Mouse (Mus musculus): ENCODE measurements around the gene Fam229a.

Gene Fam229a

GRCm38 (mm10) chr4:129495672-129496562 lies 4.9 kb downstream of the Fam229a start:
- peak; percentile 42 for DNase-seq (ENCODE audit: low read depth, low spot score)

- no peak for DNase-seq (ENCODE audit: low read depth, low spot score)
Measured at GRCm38 (mm10) chr4:129496631-129497030, 5.6 kb downstream of the Fam229a start.

- DNase-seq (ENCODE audit: low read depth, low spot score), result no peak
Measured at GRCm38 (mm10) chr4:129498941-129499340, 8.0 kb downstream of the Fam229a start.

- no peak for DNase-seq (ENCODE audit: low read depth, low spot score)
Measured at GRCm38 (mm10) chr4:129500017-129500416, 9.0 kb downstream of the Fam229a start.

DNA sequence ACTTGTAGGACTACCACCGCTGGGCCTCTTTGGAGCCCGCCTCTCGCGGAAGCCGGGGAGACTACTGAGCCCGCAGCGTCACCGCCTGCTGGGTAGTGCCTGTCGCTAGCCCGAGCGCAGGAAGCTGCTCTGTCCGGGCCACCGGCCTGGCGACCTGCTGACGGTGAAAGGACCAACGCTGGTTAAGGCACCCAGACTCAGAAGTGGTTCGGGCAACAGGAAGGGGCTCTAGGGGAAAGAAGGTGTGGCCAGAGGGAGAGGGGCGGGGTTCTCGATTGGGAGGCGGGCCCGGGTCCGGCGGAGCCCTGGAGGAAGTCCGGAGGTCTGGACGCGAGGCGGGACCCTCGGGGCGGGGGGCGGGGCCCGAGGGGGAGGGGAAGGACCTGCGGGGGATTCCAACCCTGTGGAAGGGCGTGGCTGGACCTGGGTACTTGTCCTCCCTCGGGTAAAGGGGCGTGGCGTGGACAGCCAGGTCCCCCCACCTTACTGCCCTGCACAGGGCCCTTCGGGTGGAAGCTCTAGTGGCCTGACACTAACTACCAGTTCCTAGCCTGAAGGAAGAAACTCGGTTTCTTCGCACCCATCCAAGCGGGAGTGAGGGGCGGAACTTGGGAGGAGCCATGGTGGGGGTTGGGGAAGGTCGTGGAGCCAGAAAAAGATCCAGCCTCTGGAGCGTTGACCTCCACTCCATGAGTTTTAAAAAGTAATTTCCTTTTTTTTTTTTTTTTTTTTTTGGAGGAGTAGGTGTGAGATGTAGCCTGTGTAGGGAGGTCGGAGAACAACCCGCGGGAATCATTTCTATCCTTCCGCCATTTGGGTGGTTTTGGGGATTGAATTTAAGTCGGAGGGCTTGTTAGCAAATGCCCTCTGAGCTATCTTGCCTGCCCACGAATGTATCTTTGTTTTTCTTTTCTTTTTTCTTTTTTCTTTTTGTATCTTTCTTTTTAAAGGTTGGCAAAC lies 9.9 kb downstream of the Fam229a start:
- DNase-seq (ENCODE audit: low read depth, low spot score), result peak; percentile 38

- DNase-seq (ENCODE audit: low read depth, low spot score), result no peak
Measured at GRCm38 (mm10) chr4:129502327-129502888, 11.4 kb downstream of the Fam229a start.

DNA sequence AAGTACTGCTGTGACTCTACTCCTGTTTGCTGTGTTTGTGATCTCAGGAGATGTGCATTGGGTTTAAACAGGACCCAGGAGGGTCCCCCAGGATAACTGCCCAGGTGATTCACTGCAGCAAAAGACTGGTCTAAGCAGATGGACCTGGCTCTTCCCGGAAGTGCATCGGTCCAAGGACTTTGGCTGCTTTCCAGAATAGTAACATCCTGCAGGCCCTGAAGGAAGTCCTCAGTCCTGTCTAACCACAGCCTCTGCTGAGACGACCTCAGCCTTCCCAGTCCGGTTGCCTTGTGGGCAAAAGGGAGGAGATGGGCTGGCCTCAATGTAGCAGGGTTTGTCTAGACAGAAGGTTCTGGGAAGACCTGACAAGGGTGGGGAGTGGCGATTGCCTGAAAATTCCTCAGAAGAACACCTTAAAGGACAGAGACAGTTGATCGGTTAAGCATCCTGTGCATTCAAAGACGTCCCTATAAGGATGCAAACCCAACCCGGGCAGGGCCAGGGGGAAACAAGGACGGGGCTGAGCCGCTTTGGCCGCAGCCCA lies 12.0 kb downstream of the Fam229a start:
- no peak for DNase-seq (ENCODE audit: low read depth, low spot score)

DNA sequence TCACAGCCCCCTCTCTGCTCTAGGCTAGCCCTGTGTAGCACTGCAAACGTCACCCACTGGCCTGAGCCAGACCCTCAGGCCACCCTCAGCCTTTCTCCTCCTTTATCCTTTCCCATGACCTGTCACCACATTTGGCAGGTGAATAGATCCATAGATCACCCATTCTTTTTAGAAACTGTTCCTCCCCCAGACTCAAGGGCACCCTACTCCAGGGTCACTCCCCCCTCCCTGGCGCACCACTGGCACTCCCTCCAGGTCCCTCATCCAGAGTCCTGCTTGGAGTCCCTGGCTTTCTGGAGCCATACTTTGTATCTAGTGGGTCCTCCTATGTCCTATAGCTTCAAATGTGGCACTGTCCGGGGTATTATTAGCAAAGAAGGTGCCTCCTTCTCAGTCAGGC lies 14.5 kb downstream of the Fam229a start:
- DNase-seq (ENCODE audit: low read depth, low spot score), result no peak

DNA sequence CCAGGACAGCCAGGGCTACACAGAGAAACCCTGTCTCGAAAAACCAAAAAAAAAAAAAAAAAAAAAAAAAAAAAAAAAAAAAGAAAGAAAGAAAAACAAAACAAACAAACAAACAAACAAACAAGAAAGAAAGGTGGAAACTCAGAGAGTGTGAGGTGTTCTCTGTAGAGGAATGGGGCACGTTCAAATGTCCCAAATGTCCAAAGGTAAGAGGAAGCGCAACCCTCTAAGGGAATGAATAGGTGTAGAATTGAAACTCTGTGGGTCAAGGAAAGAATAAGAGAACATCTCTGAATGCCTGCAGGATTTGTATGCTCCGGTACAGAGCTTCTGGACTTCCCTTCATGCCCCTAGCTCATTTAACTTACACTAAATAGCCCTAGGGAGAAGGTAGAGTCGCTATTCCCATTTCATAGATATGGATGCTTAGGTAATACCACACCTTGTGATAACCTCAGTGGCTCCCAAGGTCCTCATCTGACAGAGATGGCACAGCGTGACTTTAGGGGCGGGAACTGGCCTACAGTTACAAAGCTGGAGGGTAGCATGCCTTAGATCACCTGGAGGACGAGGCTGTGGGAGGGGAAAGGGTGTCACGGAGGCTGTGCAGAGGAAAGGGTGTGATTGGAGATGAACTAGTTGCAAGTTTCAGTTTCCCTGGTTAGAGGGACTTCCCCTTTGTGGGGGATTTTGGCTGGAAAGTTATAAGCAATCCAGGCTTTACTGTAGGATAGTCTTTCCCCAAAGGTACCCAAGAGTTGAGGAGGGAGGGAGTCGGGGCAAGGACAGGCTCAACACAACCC lies 16.6 kb downstream of the Fam229a start:
- DNase-seq (ENCODE audit: low read depth, low spot score), result no peak

DNA sequence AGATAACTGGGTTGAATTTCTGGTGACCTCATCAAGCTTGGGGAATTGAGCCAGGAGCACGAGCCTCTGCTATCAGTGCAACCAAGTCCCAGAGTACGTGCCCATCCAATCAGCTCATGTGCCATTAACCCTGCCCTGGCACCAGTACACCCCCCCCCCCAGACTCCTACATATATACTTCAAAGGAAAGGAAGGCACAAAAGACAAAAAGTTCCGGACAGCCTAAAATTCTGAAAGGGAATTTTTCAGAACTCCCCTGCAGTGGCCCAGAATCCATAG lies 17.2 kb downstream of the Fam229a start:
- DNase-seq (ENCODE audit: low read depth, low spot score), result no peak

DNA sequence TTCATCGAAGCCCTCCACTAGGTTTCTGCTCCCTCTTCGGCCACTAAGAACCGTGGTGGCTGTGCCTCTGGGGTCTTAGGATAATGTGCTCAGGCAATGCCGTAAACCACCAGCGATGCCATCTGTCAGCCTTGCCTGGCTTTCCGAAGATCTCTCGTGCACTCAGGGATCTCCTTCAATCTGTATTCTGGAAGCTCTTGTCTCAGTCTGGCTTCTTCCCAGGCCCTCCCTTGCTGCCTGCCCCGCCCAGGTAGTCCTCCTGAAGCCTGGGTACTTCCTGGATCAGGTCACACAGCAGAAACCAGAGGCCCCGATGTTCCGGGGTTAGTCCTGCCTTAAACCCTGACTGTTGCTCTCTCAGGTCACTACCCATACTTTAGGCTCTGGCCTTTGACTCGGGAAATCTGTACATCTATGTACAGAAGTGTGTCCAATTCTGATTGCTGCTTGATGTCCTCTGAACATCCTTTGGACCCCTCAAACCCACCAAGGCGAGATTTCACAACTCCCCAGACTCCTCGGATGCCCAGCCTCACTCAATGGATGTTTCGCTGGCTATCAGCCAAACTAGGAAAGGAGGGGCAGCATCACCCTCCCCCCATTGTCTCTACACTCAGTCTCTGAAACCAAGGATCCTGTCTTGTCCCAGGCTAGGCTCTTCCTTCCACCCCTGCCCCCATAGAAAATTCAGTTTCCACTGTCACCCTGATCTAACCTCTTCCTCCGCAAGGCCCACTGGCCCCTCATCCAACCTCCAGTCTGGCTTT lies 18.0 kb downstream of the Fam229a start:
- peak; percentile 46 for DNase-seq (ENCODE audit: low read depth, low spot score)

DNA sequence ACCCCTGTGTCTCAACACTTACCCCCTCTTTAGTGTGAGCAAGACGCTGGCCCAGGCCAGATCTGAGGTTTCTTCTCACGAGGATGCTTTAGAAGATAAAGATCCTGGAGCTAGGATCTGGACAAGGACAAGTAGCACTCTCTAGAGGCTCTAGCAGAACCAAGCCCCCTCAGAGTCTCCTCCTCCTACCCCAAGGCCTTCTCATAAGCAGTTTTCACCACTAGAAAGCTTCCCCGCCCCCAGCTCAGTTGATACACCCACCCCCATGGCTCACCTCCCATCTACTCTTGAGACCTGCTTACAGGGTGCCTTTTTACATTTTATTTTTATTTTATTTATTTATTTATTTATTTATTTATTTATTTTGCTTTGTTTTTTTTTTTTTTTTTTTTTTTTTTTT lies 18.7 kb downstream of the Fam229a start:
- DNase-seq (ENCODE audit: low read depth, low spot score), result no peak

- no peak for DNase-seq (ENCODE audit: low read depth, low spot score)
Measured at GRCm38 (mm10) chr4:129510723-129511412, 19.9 kb downstream of the Fam229a start.

GRCm38 (mm10) chr4:129511413-129512096 lies 20.6 kb downstream of the Fam229a start:
- DNase-seq (ENCODE audit: low read depth, low spot score), result no peak

GRCm38 (mm10) chr4:129513086-129513767 lies 22.2 kb downstream of the Fam229a start, which contains the start of gene Marcksl1:
Marcksl1 (plus strand) TSS chr4:129513581.
- peak; percentile 83 for DNase-seq (ENCODE audit: low read depth, low spot score)

GRCm38 (mm10) chr4:129513891-129514290 lies 22.9 kb downstream of the Fam229a start:
- DNase-seq (ENCODE audit: low read depth, low spot score), result no peak

DNA sequence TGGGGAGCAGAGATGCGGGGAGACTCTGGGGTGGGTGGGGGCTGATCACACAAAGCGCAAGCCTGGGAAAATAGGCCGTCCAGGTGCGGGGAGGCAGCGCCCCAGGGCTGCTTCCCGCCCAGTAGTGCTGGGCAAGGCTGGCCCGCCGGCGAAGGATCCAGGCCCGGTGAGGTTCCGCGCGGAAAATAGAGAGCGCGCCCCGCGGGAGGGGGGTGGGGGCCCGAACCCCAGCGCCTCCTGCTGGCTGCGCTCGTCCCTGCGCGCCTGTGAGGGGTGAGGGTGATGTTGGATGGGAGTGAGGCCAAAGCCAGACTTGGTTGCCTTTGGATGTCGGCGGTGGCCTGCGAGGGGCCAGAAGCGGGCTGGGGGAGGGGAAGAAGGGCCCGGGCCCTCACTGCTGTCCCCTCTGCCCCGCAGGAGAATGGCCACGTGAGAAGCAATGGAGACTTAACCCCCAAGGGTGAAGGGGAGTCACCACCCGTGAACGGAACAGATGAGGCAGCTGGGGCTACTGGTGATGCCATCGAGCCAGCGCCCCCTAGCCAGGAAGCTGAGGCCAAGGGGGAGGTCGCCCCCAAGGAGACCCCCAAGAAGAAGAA lies 23.4 kb downstream of the Fam229a start:
- peak; percentile 46 for DNase-seq (ENCODE audit: low read depth, low spot score)

DNA sequence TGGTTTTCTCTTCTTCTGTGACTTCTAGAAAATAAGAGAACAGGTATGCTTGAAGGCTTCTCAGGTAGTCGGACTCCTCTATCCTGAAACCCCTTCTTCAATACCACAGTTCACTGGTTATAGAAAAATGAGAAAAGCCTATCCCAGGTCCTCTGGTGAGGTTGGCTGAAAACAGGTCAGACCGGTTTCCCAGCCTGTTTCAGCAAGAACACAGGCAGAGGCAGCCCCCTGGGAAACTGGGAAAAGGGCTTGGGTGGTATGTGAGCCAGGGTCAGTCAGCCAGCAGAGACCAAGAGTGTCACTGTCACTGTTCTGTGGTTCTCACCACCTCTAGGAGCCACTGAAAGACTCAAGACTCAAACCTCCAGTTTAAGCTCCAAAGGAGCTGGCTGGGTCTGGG lies 25.9 kb downstream of the Fam229a start:
- DNase-seq (ENCODE audit: low read depth, low spot score), result no peak
